Mouse (Mus musculus): Measurements from ENCODE around the gene Gm42906.

The Gm42906 gene

DNA sequence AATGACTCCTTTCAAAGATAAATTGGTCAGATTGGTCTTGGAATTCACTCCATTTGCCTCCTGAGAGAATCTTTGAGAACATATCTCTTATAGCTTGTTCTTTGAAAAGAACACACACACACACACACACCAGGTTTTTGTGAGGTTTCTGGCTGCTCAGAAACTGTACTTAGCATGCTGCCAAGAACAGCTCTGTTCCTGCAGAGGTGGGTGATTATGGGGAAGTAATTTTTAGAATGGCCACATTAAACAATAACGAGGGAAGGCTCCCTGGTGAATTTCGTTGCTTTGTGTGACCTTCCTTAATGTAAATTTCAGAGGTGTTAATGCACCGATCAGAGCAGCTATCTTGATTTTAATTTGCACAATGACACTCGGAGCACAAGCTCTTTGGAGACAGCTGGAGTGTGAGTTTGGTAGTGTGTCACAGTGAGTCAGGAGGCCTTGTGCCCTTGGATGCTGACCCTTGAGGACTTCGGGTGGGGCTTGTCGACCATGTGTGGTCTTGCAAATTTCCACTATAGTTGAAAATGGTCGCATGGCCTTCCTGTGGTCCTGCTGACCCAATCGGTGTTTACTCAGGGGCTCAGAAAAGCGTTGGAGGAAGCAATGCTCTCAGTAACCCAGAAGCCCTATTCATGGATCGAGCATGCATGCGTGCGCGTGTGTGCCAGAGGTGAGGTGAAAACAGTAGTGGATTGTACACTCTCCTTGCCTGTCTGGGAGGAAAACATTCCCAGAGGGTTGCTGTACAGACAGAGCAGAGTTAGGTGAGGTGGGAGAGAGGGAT lies 407.7 kb downstream of the Gm42906 start:
- DNase-seq = no peak

- DNase-seq = no peak
Measured at GRCm38 (mm10) chr5:151018959-151019358, 409.0 kb downstream of the Gm42906 start.

- no peak for DNase-seq
Measured at GRCm38 (mm10) chr5:151018450-151018849, 409.5 kb downstream of the Gm42906 start.
